Mouse (Mus musculus): ENCODE data around the gene Col2a1. TPM values are rescaled to one million over a fixed set of nuclear protein-coding genes. Genes with fewer than 3 reads are reported as not detected.

The Col2a1 gene
- not detected for polyA plus RNA-seq (2014; fragmentation: Illumina TruSeq; extraction: RNeasy Lipid Tissue Mini Kit (QIAGEN cat#74804); ENCODE audit: low replicate concordance)

GRCm38 (mm10) chr15:98003822-98004739 is at the start of gene Col2a1:
Gene Col2a1 (minus strand): TSS chr15:98004695.

GRCm38 (mm10) chr15:97963989-97964835 is 40.3 kb downstream of the Col2a1 start, which contains the start of gene Tmem106c:
Gene Tmem106c (plus strand): TSS chr15:97964200.

Other genes with a start within 250 kb of the Col2a1 start
- not detected for gene Rapgef3, start 236.7 kb downstream of the Col2a1 start, polyA plus RNA-seq (2014; fragmentation: Illumina TruSeq; extraction: RNeasy Lipid Tissue Mini Kit (QIAGEN cat#74804); ENCODE audit: low replicate concordance)
- 4.8 TPM for gene Slc48a1, start 226.2 kb downstream of the Col2a1 start, polyA plus RNA-seq (2014; fragmentation: Illumina TruSeq; extraction: RNeasy Lipid Tissue Mini Kit (QIAGEN cat#74804); ENCODE audit: low replicate concordance)
- gene Hdac7, start 160.2 kb downstream of the Col2a1 start, polyA plus RNA-seq (2014; fragmentation: Illumina TruSeq; extraction: RNeasy Lipid Tissue Mini Kit (QIAGEN cat#74804); ENCODE audit: low replicate concordance), result 0.93 TPM
- 149 TPM for gene Vdr, start 94.1 kb downstream of the Col2a1 start, polyA plus RNA-seq (2014; fragmentation: Illumina TruSeq; extraction: RNeasy Lipid Tissue Mini Kit (QIAGEN cat#74804); ENCODE audit: low replicate concordance)
- 1.7 TPM for gene Tmem106c, start 40.5 kb downstream of the Col2a1 start, polyA plus RNA-seq (2014; fragmentation: Illumina TruSeq; extraction: RNeasy Lipid Tissue Mini Kit (QIAGEN cat#74804); ENCODE audit: low replicate concordance)
- 1.2 TPM for gene Pfkm, start 87.9 kb upstream of the Col2a1 start, polyA plus RNA-seq (2014; fragmentation: Illumina TruSeq; extraction: RNeasy Lipid Tissue Mini Kit (QIAGEN cat#74804); ENCODE audit: low replicate concordance)
- gene Senp1, start 89.0 kb upstream of the Col2a1 start, polyA plus RNA-seq (2014; fragmentation: Illumina TruSeq; extraction: RNeasy Lipid Tissue Mini Kit (QIAGEN cat#74804); ENCODE audit: low replicate concordance), result 24.5 TPM
- gene Asb8, start 160.9 kb upstream of the Col2a1 start, polyA plus RNA-seq (2014; fragmentation: Illumina TruSeq; extraction: RNeasy Lipid Tissue Mini Kit (QIAGEN cat#74804); ENCODE audit: low replicate concordance), result 21.4 TPM
- gene Ccdc184, start 162.5 kb upstream of the Col2a1 start, polyA plus RNA-seq (2014; fragmentation: Illumina TruSeq; extraction: RNeasy Lipid Tissue Mini Kit (QIAGEN cat#74804); ENCODE audit: low replicate concordance), result not detected
- not detected for gene Olfr288, start 190.8 kb upstream of the Col2a1 start, polyA plus RNA-seq (2014; fragmentation: Illumina TruSeq; extraction: RNeasy Lipid Tissue Mini Kit (QIAGEN cat#74804); ENCODE audit: low replicate concordance)
- not detected for gene Gm44579, start 216.3 kb upstream of the Col2a1 start, polyA plus RNA-seq (2014; fragmentation: Illumina TruSeq; extraction: RNeasy Lipid Tissue Mini Kit (QIAGEN cat#74804); ENCODE audit: low replicate concordance)
- not detected for gene Olfr287, start 216.4 kb upstream of the Col2a1 start, polyA plus RNA-seq (2014; fragmentation: Illumina TruSeq; extraction: RNeasy Lipid Tissue Mini Kit (QIAGEN cat#74804); ENCODE audit: low replicate concordance)
- gene Olfr286, start 229.8 kb upstream of the Col2a1 start, polyA plus RNA-seq (2014; fragmentation: Illumina TruSeq; extraction: RNeasy Lipid Tissue Mini Kit (QIAGEN cat#74804); ENCODE audit: low replicate concordance), result not detected